Mouse (Mus musculus) forebrain, postnatal 0 days (tissue): ENCODE results near the gene Sugp1. TPM values are rescaled to one million over a fixed set of nuclear protein-coding genes. Genes with fewer than 3 reads are reported as not detected.

Experiments used
- ATAC-seq: fragments of 200-750 bp; cut with Nextera tagmentation; 2 replicates; pipeline ENCODE4 v1.8.0; 2017; ENCODE audit warnings: mild to moderate bottlenecking, moderate library complexity
- DNase-seq: peaks from one replicate; pipeline ENCODE4 v3.0.0-alpha.2; 2015
- H3K27ac ChIP-seq: fragments of 300-500 bp; sonication (generic); 2 replicates; pipeline ENCODE4 v1.5.1; 2014; ENCODE audit warnings: low read depth, mild to moderate bottlenecking, antibody characterized with exemption, low read length, moderate library complexity, mixed read lengths
- H3K27me3 ChIP-seq: fragments of 300-500 bp; sonication (generic); 2 replicates; pipeline ENCODE4 v1.6.1; 2014; ENCODE audit warnings: mild to moderate bottlenecking, low read length, mixed read lengths; ENCODE audit not compliant: insufficient read depth
- H3K36me3 ChIP-seq: fragments of 300-500 bp; sonication (generic); 2 replicates; pipeline ENCODE4 v1.6.1; 2014; ENCODE audit warnings: mild to moderate bottlenecking, moderate library complexity; ENCODE audit not compliant: insufficient read depth
- H3K4me1 ChIP-seq: fragments of 300-500 bp; sonication (generic); 2 replicates; pipeline ENCODE4 v1.6.1; 2014; ENCODE audit warnings: antibody characterized with exemption; ENCODE audit not compliant: insufficient read depth
- H3K4me2 ChIP-seq: fragments of 300-500 bp; sonication (generic); 2 replicates; pipeline ENCODE4 v1.6.1; 2014; ENCODE audit warnings: low read depth, mild to moderate bottlenecking, moderate library complexity
- H3K4me3 ChIP-seq: fragments of 300-500 bp; sonication (generic); 2 replicates; pipeline ENCODE4 v1.5.1; 2014; ENCODE audit warnings: low read depth, low read length, mixed read lengths
- H3K9ac ChIP-seq: fragments of 300-500 bp; sonication (generic); 2 replicates; pipeline ENCODE4 v1.6.1; 2014; ENCODE audit warnings: mild to moderate bottlenecking
- H3K9me3 ChIP-seq: fragments of 300-500 bp; sonication (generic); 2 replicates; pipeline ENCODE4 v1.6.1; 2016; ENCODE audit warnings: low read length
- CTCF ChIP-seq: sonication (generic); IDR thresholded peaks from 2 replicates; pipeline ENCODE4 v1.5.1; 2016; ENCODE audit warnings: antibody characterized with exemption, control low read depth, low read depth
- WGBS: fragments of 180-500 bp; shearing (Covaris S2); extraction: QIAGEN DNeasy Blood & Tissue Kit; methylation state at CpG from one replicate; pipeline ENCODE4 v1.1.7; 2014; 5-methylcytosine and 5-hydroxymethylcytosine counted together
- polyA plus RNA-seq: library from polyadenylated mRNA; unstranded; fragments of >200 nt; fragmentation: Nextera tagmentation; extraction: Ambion mirVana; gene quantifications from 2 replicates; pipeline ENCODE4 v1.2.1, GENCODE M21; 2015
- total RNA-seq: library from RNA; depleted of rRNA; stranded (reverse); fragments of >200 nt; gene quantifications from 2 replicates; pipeline ENCODE4 v1.2.3, GENCODE M21; 2014; rRNA removed

Gene Sugp1
- 19.9 and 20.9 TPM in 2 replicates for total RNA-seq
- 41.8 and 46.1 TPM in 2 replicates for polyA plus RNA-seq

- H3K4me2 ChIP-seq = peak within 1 kb of the TSS; percentile 84
- H3K9ac ChIP-seq = peak within 1 kb of the TSS; percentile 99
- peak within 1 kb of the TSS; percentile 85 for H3K4me3 ChIP-seq
- TF ChIP-seq CTCF = no peak
- peak; percentile 98 for ATAC-seq
- under 1% methylated on average over 65 of the region's 65 CpGs for WGBS
- H3K36me3 ChIP-seq = peaks cover 4% of the 10 kb centered on the region; the same call in 1 of the 2 replicates
- H3K4me1 ChIP-seq = peaks cover 27% of the 10 kb centered on the region
- no peaks in the 10 kb centered on the region for H3K27me3 ChIP-seq
- DNase-seq = peak; percentile 98
- H3K27ac ChIP-seq = peak within 1 kb of the TSS; percentile 90
- no peaks in the 10 kb centered on the region for H3K9me3 ChIP-seq
Observed at GRCm38 (mm10) chr8:70042583-70043455, at the start of gene Sugp1, which contains the start of gene Mau2. Sugp1 (plus strand) TSS chr8:70042813. Mau2 (minus strand) TSS chr8:70042734.

GRCm38 (mm10) chr8:69995422-69995775, 47.2 kb upstream of the Sugp1 start:
- no peak for DNase-seq
- peak overlapping the region; percentile 83 for H3K4me2 ChIP-seq
- peak overlapping the region; percentile 77 for H3K9ac ChIP-seq
- no peaks in the 10 kb centered on the region for H3K27me3 ChIP-seq
- no peaks in the 10 kb centered on the region for H3K9me3 ChIP-seq
- H3K4me3 ChIP-seq = peak overlapping the region; percentile 83
- H3K36me3 ChIP-seq = no peaks in the 10 kb centered on the region
- H3K27ac ChIP-seq = no peak overlapping the region; the same call in 1 of the 2 replicates
- WGBS = 0% methylated on average over 7 of the region's 7 CpGs
- TF ChIP-seq CTCF = no peak
- no peak for ATAC-seq
- H3K4me1 ChIP-seq = 0 out of 2 replicates have a peak, but pooled peaks cover 6% of the 10 kb centered on the region

GRCm38 (mm10) chr8:69995776-69996588, 46.6 kb upstream of the Sugp1 start, which contains the start of gene Gatad2a:
Gatad2a (minus strand) TSS chr8:69996384.
- WGBS = 1% methylated on average over 74 of the region's 87 CpGs
- Histone ChIP-seq H3K4me3 (peak within 1 kb of the TSS; percentile 83), H3K9ac (peak within 1 kb of the TSS; percentile 77), H3K4me1 (0 out of 2 replicates have a peak, but pooled peaks cover 6% of the 10 kb centered on the region), H3K27me3 (no peaks in the 10 kb centered on the region), H3K36me3 (no peaks in the 10 kb centered on the region), H3K27ac (peak within 1 kb of the TSS; percentile 83), H3K9me3 (no peaks in the 10 kb centered on the region), H3K4me2 (peak within 1 kb of the TSS; percentile 91)
- peak; percentile 45; the same call in 1 of the 2 replicates for TF ChIP-seq CTCF
- peak; percentile 99 for ATAC-seq
- DNase-seq = peak; percentile 99

- 4% methylated on average over 35 of the region's 35 CpGs for WGBS
- H3K9me3 ChIP-seq = no peaks in the 10 kb centered on the region
- ATAC-seq = no peak
- H3K4me2 ChIP-seq = peak overlapping the region; percentile 91
- H3K9ac ChIP-seq = peak overlapping the region; percentile 77
- TF ChIP-seq CTCF = no peak
- no peaks in the 10 kb centered on the region for H3K36me3 ChIP-seq
- DNase-seq = no peak
- H3K27me3 ChIP-seq = no peaks in the 10 kb centered on the region
- H3K4me3 ChIP-seq = peak overlapping the region; percentile 83
- 0 out of 2 replicates have a peak, but pooled peaks cover 6% of the 10 kb centered on the region for H3K4me1 ChIP-seq
- H3K27ac ChIP-seq = peak overlapping the region; percentile 75
Observed at GRCm38 (mm10) chr8:69996589-69997285, 45.9 kb upstream of the Sugp1 start.

- Histone ChIP-seq H3K4me1 (0 out of 2 replicates have a peak, but pooled peaks cover 6% of the 10 kb centered on the region), H3K27me3 (no peaks in the 10 kb centered on the region), H3K36me3 (no peaks in the 10 kb centered on the region), H3K4me3 (no peak overlapping the region), H3K9ac (no peak overlapping the region), H3K27ac (no peak overlapping the region), H3K4me2 (no peak overlapping the region), H3K9me3 (no peaks in the 10 kb centered on the region)
- TF ChIP-seq CTCF = no peak
- ATAC-seq = no peak
- whole genome bisulfite sequencing = 93% methylated on average over 3 of the region's 3 CpGs
- no peak for DNase-seq
Observed at GRCm38 (mm10) chr8:69998706-69999105, 43.9 kb upstream of the Sugp1 start.

- no peak overlapping the region for H3K4me2 ChIP-seq
- H3K9ac ChIP-seq = no peak overlapping the region
- DNase-seq (no peak), ATAC-seq (no peak)
- H3K4me3 ChIP-seq = no peak overlapping the region
- H3K27me3 ChIP-seq = no peaks in the 10 kb centered on the region
- H3K4me1 ChIP-seq = 0 out of 2 replicates have a peak, but pooled peaks cover 6% of the 10 kb centered on the region
- no peak overlapping the region for H3K27ac ChIP-seq
- no peak for TF ChIP-seq CTCF
- H3K36me3 ChIP-seq = no peaks in the 10 kb centered on the region
- no peaks in the 10 kb centered on the region for H3K9me3 ChIP-seq
- WGBS = 95% methylated on average over 4 of the region's 4 CpGs
Observed at GRCm38 (mm10) chr8:69999236-69999635, 43.4 kb upstream of the Sugp1 start.
